Mouse (Mus musculus) kidney, embryonic 15.5 days (tissue): ENCODE results near the gene Stab1. TPM values are rescaled to one million over a fixed set of nuclear protein-coding genes. Genes with fewer than 3 reads are reported as not detected.

Source experiments
- ATAC-seq: fragments of 200-750 bp; cut with Nextera tagmentation; replicated peaks from 2 replicates; pipeline ENCODE4 v1.8.0; 2017; ENCODE audit warnings: moderate TSS enrichment; ENCODE audit not compliant: low FRiP score
- H3K27ac ChIP-seq: fragments of 300-500 bp; sonication (generic); 2 replicates; pipeline ENCODE4 v1.5.1; 2015; ENCODE audit warnings: mild to moderate bottlenecking, inconsistent platforms
- H3K27me3 ChIP-seq: fragments of 300-500 bp; sonication (generic); 2 replicates; pipeline ENCODE4 v1.6.1; 2015; ENCODE audit warnings: inconsistent platforms
- H3K36me3 ChIP-seq: fragments of 300-500 bp; sonication (generic); 2 replicates; pipeline ENCODE4 v1.6.1; 2015; ENCODE audit warnings: inconsistent platforms
- H3K4me1 ChIP-seq: fragments of 300-500 bp; sonication (generic); 2 replicates; pipeline ENCODE4 v1.6.1; 2015; ENCODE audit warnings: inconsistent platforms
- H3K4me2 ChIP-seq: fragments of 300-500 bp; sonication (generic); 2 replicates; pipeline ENCODE4 v1.6.1; 2015; ENCODE audit warnings: moderate library complexity, mild to moderate bottlenecking, inconsistent platforms
- H3K4me3 ChIP-seq: fragments of 300-500 bp; sonication (generic); replicated peaks from 2 replicates; pipeline ENCODE4 v1.5.1; 2015; ENCODE audit warnings: mild to moderate bottlenecking, inconsistent platforms
- H3K9ac ChIP-seq: fragments of 300-500 bp; sonication (generic); 2 replicates; pipeline ENCODE4 v1.6.1; 2015; ENCODE audit warnings: mild to moderate bottlenecking, inconsistent platforms
- H3K9me3 ChIP-seq: fragments of 300-500 bp; sonication (generic); replicated peaks from 2 replicates; pipeline ENCODE4 v1.6.1; 2016; ENCODE audit warnings: inconsistent platforms
- WGBS: fragments of 180-500 bp; shearing (Covaris S2); methylation state at CpG from one replicate; pipeline ENCODE4 v1.1.7; 2015; ENCODE audit warnings: mixed read lengths; 5-methylcytosine and 5-hydroxymethylcytosine counted together
- polyA plus RNA-seq: library from polyadenylated mRNA; unstranded; fragments of >200 nt; fragmentation: Nextera tagmentation; extraction: Ambion mirVana; gene quantifications from 2 replicates; pipeline ENCODE4 v1.2.1, GENCODE M21; 2015

Gene Stab1
- polyA plus RNA-seq, result 32.6 and 40.6 TPM in 2 replicates

- H3K4me3 ChIP-seq, result peak within 1 kb of the TSS; percentile 38
- H3K27me3 ChIP-seq, result no peaks in the 10 kb centered on the region
- H3K9ac ChIP-seq, result peak within 1 kb of the TSS; percentile 23
- H3K27ac ChIP-seq, result peak within 1 kb of the TSS; percentile 62; the same call in 1 of the 2 replicates
- ATAC-seq, result no peak
- no peaks in the 10 kb centered on the region for H3K9me3 ChIP-seq
- peaks cover 41% of the 10 kb centered on the region for H3K4me1 ChIP-seq
- H3K36me3 ChIP-seq, result peaks cover 37% of the 10 kb centered on the region
- 21% methylated on average over 10 of the region's 10 CpGs for WGBS
- peak within 1 kb of the TSS; percentile 50 for H3K4me2 ChIP-seq
Measured at GRCm38 (mm10) chr14:31168425-31168824, at the start of gene Stab1. TSS of gene Stab1 (minus strand) at chr14:31168641.

GRCm38 (mm10) chr14:31217666-31218065, 49.2 kb upstream of the Stab1 start, which contains the start of gene Sema3g:
TSS of gene Sema3g (plus strand) at chr14:31217860.
- no peaks in the 10 kb centered on the region for H3K9me3 ChIP-seq
- 8% methylated on average over 11 of the region's 11 CpGs for WGBS
- H3K9ac ChIP-seq, result 0 out of 2 replicates have a peak within 1 kb of the TSS, but pooled peaks have one; percentile 9

GRCm38 (mm10) chr14:31216846-31217245, 48.4 kb upstream of the Stab1 start, which contains the start of gene Nisch:
TSS of gene Nisch (minus strand) at chr14:31216946.
- WGBS, result 73% methylated on average over 2 of the region's 2 CpGs
- Histone ChIP-seq H3K27ac (peak within 1 kb of the TSS; percentile 48; the same call in 1 of the 2 replicates), H3K4me2 (peak within 1 kb of the TSS; percentile 47), H3K9me3 (no peaks in the 10 kb centered on the region), H3K4me3 (peak within 1 kb of the TSS; percentile 21), H3K4me1 (peaks cover 14% of the 10 kb centered on the region), H3K27me3 (no peaks in the 10 kb centered on the region), H3K36me3 (no peaks in the 10 kb centered on the region), H3K9ac (0 out of 2 replicates have a peak within 1 kb of the TSS, but pooled peaks have one; percentile 9)
- no peak for ATAC-seq

More at GRCm38 (mm10) chr14:31217666-31218065, 49.2 kb upstream of the Stab1 start, which contains the start of gene Sema3g:
- Histone ChIP-seq H3K27me3 (no peaks in the 10 kb centered on the region), H3K36me3 (no peaks in the 10 kb centered on the region), H3K27ac (peak within 1 kb of the TSS; percentile 15; the same call in 1 of the 2 replicates), H3K4me1 (peaks cover 14% of the 10 kb centered on the region), H3K4me3 (peak within 1 kb of the TSS; percentile 21), H3K4me2 (peak within 1 kb of the TSS; percentile 47)
- ATAC-seq, result peak; percentile 72

GRCm38 (mm10) chr14:31215157-31216002, 46.9 kb upstream of the Stab1 start:
- no peak overlapping the region for H3K4me3 ChIP-seq
- H3K4me1 ChIP-seq, result peaks cover 14% of the 10 kb centered on the region
- H3K27ac ChIP-seq, result peak overlapping the region; percentile 48; the same call in 1 of the 2 replicates
- H3K36me3 ChIP-seq, result no peaks in the 10 kb centered on the region
- WGBS, result 30% methylated on average over 15 of the region's 15 CpGs
- no peaks in the 10 kb centered on the region for H3K27me3 ChIP-seq
- peak; percentile 41; the same call in 1 of the 2 replicates for ATAC-seq
- no peak overlapping the region for H3K9ac ChIP-seq
- H3K4me2 ChIP-seq, result 0 out of 2 replicates have a peak overlapping the region, but pooled peaks have one; percentile 4
- no peaks in the 10 kb centered on the region for H3K9me3 ChIP-seq

GRCm38 (mm10) chr14:31214684-31215083, 46.2 kb upstream of the Stab1 start:
- H3K4me1 ChIP-seq, result peaks cover 14% of the 10 kb centered on the region
- H3K4me3 ChIP-seq, result no peak overlapping the region
- 79% methylated on average over 3 of the region's 3 CpGs for WGBS
- no peak overlapping the region for H3K9ac ChIP-seq
- no peak overlapping the region for H3K27ac ChIP-seq
- ATAC-seq, result no peak
- H3K27me3 ChIP-seq, result no peaks in the 10 kb centered on the region
- no peaks in the 10 kb centered on the region for H3K9me3 ChIP-seq
- H3K4me2 ChIP-seq, result no peak overlapping the region
- H3K36me3 ChIP-seq, result no peaks in the 10 kb centered on the region

- Histone ChIP-seq H3K9ac (no peak overlapping the region), H3K4me2 (no peak overlapping the region), H3K4me3 (no peak overlapping the region), H3K36me3 (no peaks in the 10 kb centered on the region), H3K27ac (no peak overlapping the region), H3K9me3 (no peaks in the 10 kb centered on the region), H3K4me1 (peaks cover 14% of the 10 kb centered on the region), H3K27me3 (no peaks in the 10 kb centered on the region)
- 68% methylated on average over 8 of the region's 8 CpGs for WGBS
- no peak for ATAC-seq
Measured at GRCm38 (mm10) chr14:31213868-31214267, 45.4 kb upstream of the Stab1 start.

GRCm38 (mm10) chr14:31212499-31212898, 44.1 kb upstream of the Stab1 start:
- Histone ChIP-seq H3K36me3 (no peaks in the 10 kb centered on the region), H3K27ac (no peak overlapping the region), H3K4me2 (no peak overlapping the region), H3K4me3 (no peak overlapping the region), H3K9ac (no peak overlapping the region), H3K9me3 (no peaks in the 10 kb centered on the region), H3K27me3 (no peaks in the 10 kb centered on the region), H3K4me1 (peaks cover 9% of the 10 kb centered on the region)
- ATAC-seq, result no peak
- 78% methylated on average over 3 of the region's 3 CpGs for WGBS

GRCm38 (mm10) chr14:31211854-31212253, 43.4 kb upstream of the Stab1 start:
- 91% methylated on average over 6 of the region's 6 CpGs for WGBS
- Histone ChIP-seq H3K9ac (no peak overlapping the region), H3K27ac (no peak overlapping the region), H3K4me1 (peaks cover 12% of the 10 kb centered on the region), H3K27me3 (no peaks in the 10 kb centered on the region), H3K36me3 (no peaks in the 10 kb centered on the region), H3K9me3 (no peaks in the 10 kb centered on the region), H3K4me2 (no peak overlapping the region), H3K4me3 (no peak overlapping the region)
- no peak for ATAC-seq

- Histone ChIP-seq H3K4me2 (no peak overlapping the region), H3K9ac (no peak overlapping the region), H3K9me3 (no peaks in the 10 kb centered on the region), H3K36me3 (peaks cover 4% of the 10 kb centered on the region), H3K4me1 (peaks cover 21% of the 10 kb centered on the region), H3K27me3 (no peaks in the 10 kb centered on the region), H3K4me3 (no peak overlapping the region), H3K27ac (no peak overlapping the region)
- WGBS, result 71% methylated on average over 4 of the region's 4 CpGs
- ATAC-seq, result no peak
Measured at GRCm38 (mm10) chr14:31209133-31209557, 40.7 kb upstream of the Stab1 start.

- Histone ChIP-seq H3K4me3 (peak within 1 kb of the TSS; percentile 83), H3K27ac (no peak within 1 kb of the TSS), H3K9ac (peak within 1 kb of the TSS; percentile 94; the same call in 1 of the 2 replicates), H3K9me3 (no peaks in the 10 kb centered on the region), H3K4me2 (peak within 1 kb of the TSS; percentile 89), H3K27me3 (no peaks in the 10 kb centered on the region), H3K4me1 (peaks cover 26% of the 10 kb centered on the region), H3K36me3 (peaks cover 14% of the 10 kb centered on the region)
- WGBS, result 77% methylated on average over 2 of the region's 2 CpGs
- ATAC-seq, result no peak
Measured at GRCm38 (mm10) chr14:31208084-31208483, 39.6 kb upstream of the Stab1 start, which contains the start of gene Tnnc1. TSS of gene Tnnc1 (plus strand) at chr14:31208312.

GRCm38 (mm10) chr14:31207070-31207830, 38.8 kb upstream of the Stab1 start:
- 84% methylated on average over 13 of the region's 13 CpGs for WGBS
- peaks cover 23% of the 10 kb centered on the region for H3K36me3 ChIP-seq
- H3K9me3 ChIP-seq, result no peaks in the 10 kb centered on the region
- H3K27ac ChIP-seq, result peak overlapping the region; percentile 54; the same call in 1 of the 2 replicates
- H3K4me2 ChIP-seq, result peak overlapping the region; percentile 89
- peak overlapping the region; percentile 94 for H3K9ac ChIP-seq
- peak; percentile 13 for ATAC-seq
- H3K27me3 ChIP-seq, result no peaks in the 10 kb centered on the region
- H3K4me3 ChIP-seq, result peak overlapping the region; percentile 83
- peaks cover 26% of the 10 kb centered on the region for H3K4me1 ChIP-seq
